Mouse (Mus musculus) lung, embryonic 15.5 days (tissue): ENCODE measurements at regions not wholly inside any gene's neighbourhood (a gene's known extent, or its start where the extent isn't known, plus 50 kb on each side); places are given as distances from the start of the nearest gene placed in this dataset.
"Not testable (repeated sequence)": the region's sequence is repeated elsewhere in the genome, so short reads cannot be mapped to it uniquely, and the experiment has no call there.

ENCODE experiments used
- ATAC-seq: fragments of 200-750 bp; cut with Nextera tagmentation; 2 replicates; pipeline ENCODE4 v1.8.0; 2017; ENCODE audit warnings: moderate number of reproducible peaks, borderline replicate concordance; ENCODE audit not compliant: low FRiP score, low TSS enrichment; ENCODE audit errors: extremely low read depth
- H3K27ac ChIP-seq: fragments of 300-500 bp; sonication (generic); 2 replicates; pipeline ENCODE4 v1.5.1; 2015; ENCODE audit warnings: moderate library complexity, mild to moderate bottlenecking, inconsistent platforms
- H3K27me3 ChIP-seq: fragments of 300-500 bp; sonication (generic); 2 replicates; pipeline ENCODE4 v1.6.1; 2015; ENCODE audit warnings: inconsistent platforms
- H3K36me3 ChIP-seq: fragments of 300-500 bp; sonication (generic); 2 replicates; pipeline ENCODE4 v1.6.1; 2015; ENCODE audit warnings: inconsistent platforms
- H3K4me1 ChIP-seq: fragments of 300-500 bp; sonication (generic); 2 replicates; pipeline ENCODE4 v1.6.1; 2015; ENCODE audit warnings: inconsistent platforms
- H3K4me2 ChIP-seq: fragments of 300-500 bp; sonication (generic); 2 replicates; pipeline ENCODE4 v1.6.1; 2015; ENCODE audit warnings: inconsistent platforms, mild to moderate bottlenecking, moderate library complexity
- H3K4me3 ChIP-seq: fragments of 300-500 bp; sonication (generic); 2 replicates; pipeline ENCODE4 v1.5.1; 2015; ENCODE audit warnings: mild to moderate bottlenecking, inconsistent platforms
- H3K9ac ChIP-seq: fragments of 300-500 bp; sonication (generic); 2 replicates; pipeline ENCODE4 v1.6.1; 2015; ENCODE audit warnings: inconsistent platforms
- H3K9me3 ChIP-seq: fragments of 300-500 bp; sonication (generic); 2 replicates; pipeline ENCODE4 v1.6.1; 2016; ENCODE audit warnings: inconsistent platforms
- WGBS: fragments of 180-500 bp; shearing (Covaris S2); methylation state at CpG from one replicate; pipeline ENCODE4 v1.1.7; 2015; 5-methylcytosine and 5-hydroxymethylcytosine counted together

- Histone ChIP-seq H3K4me1 (no peaks in the 10 kb centered on the region), H3K27ac (no peak overlapping the region), H3K9me3 (no peaks in the 10 kb centered on the region), H3K27me3 (no peaks in the 10 kb centered on the region), H3K36me3 (no peaks in the 10 kb centered on the region), H3K4me2 (no peak overlapping the region), H3K4me3 (no peak overlapping the region), H3K9ac (no peak overlapping the region)
- 46% methylated on average over 2 of the region's 2 CpGs for WGBS
- no peak for ATAC-seq
Measured at GRCm38 (mm10) chr1:65757951-65758350, 168.4 kb upstream of the Crygf start.

GRCm38 (mm10) chr1:65761141-65761540 lies 165.2 kb upstream of the Crygf start:
- no peaks in the 10 kb centered on the region for H3K36me3 ChIP-seq
- no peak overlapping the region for H3K4me3 ChIP-seq
- no peak overlapping the region for H3K4me2 ChIP-seq
- no peaks in the 10 kb centered on the region for H3K27me3 ChIP-seq
- no peaks in the 10 kb centered on the region for H3K9me3 ChIP-seq
- no peaks in the 10 kb centered on the region for H3K4me1 ChIP-seq
- no peak for ATAC-seq
- no peak overlapping the region for H3K27ac ChIP-seq
- H3K9ac ChIP-seq: no peak overlapping the region
- 60% methylated on average over 2 of the region's 2 CpGs for WGBS

- Histone ChIP-seq H3K27ac (no peak overlapping the region), H3K27me3 (no peaks in the 10 kb centered on the region), H3K4me3 (no peak overlapping the region), H3K36me3 (no peaks in the 10 kb centered on the region), H3K9me3 (no peaks in the 10 kb centered on the region), H3K9ac (no peak overlapping the region), H3K4me2 (no peak overlapping the region), H3K4me1 (no peaks in the 10 kb centered on the region)
- no peak for ATAC-seq
- WGBS: 71% methylated on average over 1 of the region's 1 CpGs
Measured at GRCm38 (mm10) chr1:65800244-65800643, 126.1 kb upstream of the Crygf start.

GRCm38 (mm10) chr1:65820771-65821170 lies 105.5 kb upstream of the Crygf start:
- WGBS: 64% methylated on average over 5 of the region's 5 CpGs
- no peaks in the 10 kb centered on the region for H3K4me1 ChIP-seq
- no peak overlapping the region for H3K9ac ChIP-seq
- no peak overlapping the region for H3K4me2 ChIP-seq
- no peaks in the 10 kb centered on the region for H3K9me3 ChIP-seq
- no peak overlapping the region for H3K4me3 ChIP-seq
- no peaks in the 10 kb centered on the region for H3K27me3 ChIP-seq
- no peaks in the 10 kb centered on the region for H3K36me3 ChIP-seq
- ATAC-seq: no peak
- H3K27ac ChIP-seq: no peak overlapping the region

GRCm38 (mm10) chr1:65841116-65841515 lies 85.2 kb upstream of the Crygf start:
- WGBS: 55% methylated on average over 2 of the region's 2 CpGs
- Histone ChIP-seq H3K27me3 (no peaks in the 10 kb centered on the region), H3K9me3 (no peaks in the 10 kb centered on the region), H3K4me3 (no peak overlapping the region), H3K36me3 (no peaks in the 10 kb centered on the region), H3K4me2 (no peak overlapping the region), H3K9ac (no peak overlapping the region), H3K4me1 (no peaks in the 10 kb centered on the region), H3K27ac (no peak overlapping the region)
- no peak for ATAC-seq

GRCm38 (mm10) chr1:65847005-65847404 lies 79.3 kb upstream of the Crygf start:
- Histone ChIP-seq H3K27ac (no peak overlapping the region), H3K36me3 (no peaks in the 10 kb centered on the region), H3K9me3 (no peaks in the 10 kb centered on the region), H3K4me1 (no peaks in the 10 kb centered on the region), H3K4me3 (no peak overlapping the region), H3K27me3 (no peaks in the 10 kb centered on the region), H3K4me2 (no peak overlapping the region), H3K9ac (no peak overlapping the region)
- 42% methylated on average over 2 of the region's 2 CpGs for WGBS
- no peak for ATAC-seq

- 51% methylated on average over 2 of the region's 2 CpGs for WGBS
- not testable (repeated sequence) for H3K36me3 ChIP-seq, H3K27ac ChIP-seq, H3K9ac ChIP-seq, H3K4me3 ChIP-seq, H3K4me1 ChIP-seq, H3K4me2 ChIP-seq, H3K9me3 ChIP-seq, ATAC-seq, H3K27me3 ChIP-seq
Measured at GRCm38 (mm10) chr1:65873691-65874090, 52.6 kb upstream of the Crygf start.
